Mouse (Mus musculus) adrenal gland, postnatal 10 days (tissue): Measurements from ENCODE around the gene 3110009E18Rik. TPM values are rescaled to one million over a fixed set of nuclear protein-coding genes. Genes with fewer than 3 reads are reported as not detected.

ENCODE experiments used
- DNase-seq: peaks from one replicate; pipeline ENCODE4 v3.0.0; 2021; ENCODE audit warnings: mixed read lengths
- total RNA-seq, 2 experiments: library from RNA; stranded (reverse); gene quantifications; 2 replicates each; pipeline ENCODE4 v1.2.3; 2021

3110009E18Rik gene
- total RNA-seq, 2 experiments from 2014 or later: 9.9 to 12.4 TPM

DNA sequence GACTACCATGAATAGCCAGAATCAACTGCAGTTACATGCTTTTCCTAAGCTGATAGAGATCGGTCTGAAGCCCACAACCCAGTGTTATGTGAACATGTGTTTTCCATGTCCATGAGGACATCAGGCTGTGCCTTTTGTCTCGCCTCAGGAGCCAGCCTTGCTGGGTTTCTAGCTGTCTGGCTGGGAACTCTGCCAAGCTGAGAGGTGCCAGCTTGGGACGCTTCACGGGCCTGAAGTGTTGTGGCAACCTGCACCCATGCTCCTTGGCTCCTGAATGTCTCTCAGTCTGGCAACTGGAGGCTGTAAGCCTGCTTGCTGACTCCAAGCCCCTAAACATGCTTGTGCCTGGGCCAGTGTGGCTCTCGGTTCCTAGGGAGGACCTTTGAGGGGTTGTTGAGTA is 21.6 kb downstream of the 3110009E18Rik start:
- DNase-seq: peak; percentile 72

- DNase-seq: no peak
These were observed 24.7 kb downstream of the 3110009E18Rik start for GRCm38 (mm10) chr1:120145527-120146216.

DNA sequence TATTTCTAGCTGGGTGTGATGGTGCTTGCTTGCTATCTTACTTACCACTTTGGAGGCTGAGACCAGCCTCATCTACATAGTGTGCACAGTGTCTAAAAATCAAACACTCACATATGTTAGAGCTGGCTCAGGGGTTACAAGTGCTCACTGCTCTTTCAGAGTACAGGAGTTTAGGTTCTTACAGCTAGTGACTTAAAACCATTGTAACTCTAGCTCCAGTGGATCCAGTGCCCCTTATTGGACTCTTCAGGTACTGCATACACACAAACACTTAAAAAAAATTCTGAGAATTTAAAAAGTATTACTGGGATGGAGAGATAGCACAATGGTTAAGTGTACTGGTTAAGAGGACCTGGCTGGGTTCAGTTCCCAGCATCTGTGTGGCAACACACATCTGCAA is 26.0 kb downstream of the 3110009E18Rik start:
- DNase-seq: peak; percentile 23

DNA sequence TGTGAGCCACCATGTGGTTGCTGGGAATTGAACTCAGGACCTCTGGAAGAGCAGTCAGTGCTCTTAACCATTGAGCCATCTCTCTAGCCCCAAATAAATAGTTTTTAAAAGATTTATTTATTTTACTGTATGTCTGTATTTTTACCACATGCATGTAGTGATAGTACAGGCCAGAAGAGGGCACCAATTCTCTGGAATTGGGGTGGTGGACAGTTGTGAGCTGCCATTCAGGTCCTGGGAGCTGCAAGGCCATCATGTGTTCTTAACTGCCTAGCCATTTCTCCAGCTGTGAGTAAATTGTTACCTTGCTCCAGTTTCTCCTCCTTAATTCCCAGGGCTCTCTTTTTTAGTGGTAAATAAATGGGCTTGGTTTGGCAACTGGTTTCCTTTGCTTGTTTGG is 33.2 kb downstream of the 3110009E18Rik start:
- DNase-seq: peak; percentile 65

DNA sequence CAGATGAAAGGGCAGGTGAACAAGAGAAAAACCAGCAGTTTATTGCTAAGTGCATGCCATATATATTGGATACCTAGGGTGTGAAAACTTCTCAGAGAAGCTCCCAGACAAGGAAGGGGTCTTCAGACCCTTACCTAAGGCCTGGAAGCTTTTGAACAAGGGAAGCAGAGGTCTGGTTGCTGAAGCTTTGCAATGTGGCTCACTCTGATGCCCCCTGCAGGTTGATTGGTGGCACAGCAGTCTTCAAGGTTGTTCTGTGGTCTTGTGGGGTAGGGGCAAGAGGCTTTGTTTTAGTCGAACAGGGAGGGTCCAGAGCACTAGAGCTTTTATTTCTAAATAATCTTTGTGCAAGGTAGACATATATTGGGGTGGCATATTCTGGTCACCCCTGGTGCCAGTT is 34.3 kb downstream of the 3110009E18Rik start:
- DNase-seq: peak; percentile 38

GRCm38 (mm10) chr1:120158474-120159127 is 37.6 kb downstream of the 3110009E18Rik start:
- DNase-seq: no peak

GRCm38 (mm10) chr1:120161502-120161901 is 40.5 kb downstream of the 3110009E18Rik start:
- no peak for DNase-seq

- DNase-seq: no peak
These were observed 41.6 kb downstream of the 3110009E18Rik start for GRCm38 (mm10) chr1:120162616-120163015.

DNA sequence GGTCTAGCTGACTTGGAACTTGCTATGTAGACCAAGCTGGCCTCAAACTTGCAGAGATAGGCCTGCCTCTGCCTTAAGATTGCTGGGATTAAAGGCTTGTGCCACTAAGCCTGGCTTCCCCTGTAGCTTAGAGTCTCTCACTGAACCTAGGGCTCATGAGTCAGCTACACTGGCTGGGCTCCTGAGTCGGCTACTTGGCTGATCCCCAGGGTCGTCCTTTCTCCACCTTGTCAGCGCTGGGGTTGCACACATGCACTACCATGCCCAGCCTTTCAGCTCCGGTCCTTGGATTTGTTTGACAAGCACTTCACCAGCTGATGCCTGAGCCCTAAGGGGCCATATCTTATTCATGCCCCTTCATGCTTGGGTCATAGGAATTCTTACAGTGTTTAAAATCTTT is 47.0 kb downstream of the 3110009E18Rik start:
- DNase-seq: peak; percentile 15

DNA sequence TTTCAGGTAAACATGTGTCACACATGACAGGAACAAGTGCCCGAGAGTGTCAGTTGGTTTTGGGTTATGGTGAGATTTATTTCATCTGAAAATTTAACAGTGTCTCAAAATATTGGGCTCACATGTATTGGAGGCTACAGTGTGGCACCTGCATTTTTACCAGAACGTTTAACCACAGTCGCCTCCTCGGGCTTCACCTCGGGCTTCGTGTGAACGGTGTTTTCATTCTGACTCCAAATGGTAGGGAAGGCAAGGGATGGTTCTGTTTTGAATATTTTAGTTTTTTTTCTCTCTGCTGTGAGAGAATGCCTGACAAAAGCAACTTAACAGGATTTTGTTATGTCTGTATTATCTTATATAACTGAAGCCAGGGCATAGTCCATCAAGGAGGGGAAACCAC is 47.7 kb downstream of the 3110009E18Rik start:
- DNase-seq: no peak

GRCm38 (mm10) chr1:120170307-120170706 is 49.3 kb downstream of the 3110009E18Rik start:
- no peak for DNase-seq

DNA sequence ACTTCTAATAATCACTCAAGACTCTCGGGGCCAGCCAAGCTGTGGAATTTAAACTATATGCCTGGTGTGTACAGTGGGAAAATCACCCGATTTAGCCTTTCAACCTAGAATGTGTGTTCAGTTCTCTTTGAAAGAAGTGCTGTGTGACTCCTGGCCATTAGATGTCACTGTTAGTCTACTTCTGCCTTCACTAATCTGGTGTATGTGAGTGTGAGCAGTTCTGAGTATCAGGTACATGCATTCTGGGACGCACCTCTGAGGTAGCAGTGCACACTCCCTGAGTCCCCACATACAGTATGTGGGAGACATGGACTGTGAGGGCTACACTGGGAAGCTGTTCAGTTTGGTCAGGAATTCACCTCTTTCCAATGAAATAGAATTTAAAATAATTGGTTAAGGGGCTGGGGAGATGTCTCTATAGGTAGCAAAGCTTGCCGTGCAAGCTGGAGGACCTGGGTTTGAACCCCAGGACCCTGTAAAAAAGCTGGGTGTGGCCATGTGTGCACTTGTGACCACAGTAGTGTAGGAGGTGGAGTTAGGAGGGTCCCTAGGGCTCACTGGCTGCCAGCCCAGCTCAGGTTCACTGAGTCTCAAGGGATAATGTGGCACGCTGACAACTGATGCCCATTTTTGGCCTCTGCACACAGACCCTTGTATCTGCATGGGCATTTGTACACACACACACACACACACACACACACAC is 51.0 kb downstream of the 3110009E18Rik start:
- peak; percentile 29 for DNase-seq

GRCm38 (mm10) chr1:120174991-120175390 is 54.0 kb downstream of the 3110009E18Rik start:
- no peak for DNase-seq

- DNase-seq: no peak
These were observed 55.3 kb downstream of the 3110009E18Rik start for GRCm38 (mm10) chr1:120176313-120176712.

GRCm38 (mm10) chr1:120177141-120177540 is 56.2 kb downstream of the 3110009E18Rik start:
- no peak for DNase-seq

DNA sequence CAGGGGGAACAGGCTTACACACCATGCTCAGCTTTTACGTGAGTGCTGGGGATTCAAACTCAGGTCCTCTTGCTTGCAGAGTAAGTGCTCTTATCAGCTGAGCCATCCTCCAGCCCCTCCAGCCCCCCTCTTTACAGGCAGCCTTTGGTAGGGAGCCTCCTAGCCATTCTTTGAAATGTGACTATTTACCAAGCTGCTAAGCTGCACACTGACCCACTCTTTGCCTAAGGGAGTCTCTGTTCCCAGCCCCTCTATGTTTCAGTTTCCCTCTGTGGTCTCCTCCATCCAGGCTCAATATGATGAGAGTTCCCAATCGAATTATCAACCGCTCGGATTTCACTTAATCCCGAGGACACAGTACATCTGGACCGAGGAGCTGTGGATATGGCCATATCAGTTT is 65.2 kb downstream of the 3110009E18Rik start:
- no peak for DNase-seq

DNA sequence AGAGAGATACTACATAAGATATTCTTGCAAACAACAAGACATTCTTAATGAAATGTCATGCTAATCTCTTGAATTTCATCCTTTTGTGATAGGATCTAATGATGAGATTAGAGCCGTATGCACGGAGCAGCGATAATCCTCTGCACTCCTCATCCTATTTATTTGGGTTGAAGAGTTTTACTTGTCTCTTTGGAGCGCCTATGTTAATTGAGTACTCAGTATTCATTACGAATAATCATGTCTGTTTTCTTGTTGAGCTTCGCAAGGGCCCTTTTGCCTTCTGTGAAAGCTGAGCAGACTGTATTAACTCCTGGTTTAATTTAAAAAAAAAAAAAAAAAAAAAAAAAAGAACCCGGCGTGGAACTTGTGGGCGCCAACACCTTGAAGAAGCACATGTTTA is 65.7 kb downstream of the 3110009E18Rik start:
- DNase-seq: no peak

DNA sequence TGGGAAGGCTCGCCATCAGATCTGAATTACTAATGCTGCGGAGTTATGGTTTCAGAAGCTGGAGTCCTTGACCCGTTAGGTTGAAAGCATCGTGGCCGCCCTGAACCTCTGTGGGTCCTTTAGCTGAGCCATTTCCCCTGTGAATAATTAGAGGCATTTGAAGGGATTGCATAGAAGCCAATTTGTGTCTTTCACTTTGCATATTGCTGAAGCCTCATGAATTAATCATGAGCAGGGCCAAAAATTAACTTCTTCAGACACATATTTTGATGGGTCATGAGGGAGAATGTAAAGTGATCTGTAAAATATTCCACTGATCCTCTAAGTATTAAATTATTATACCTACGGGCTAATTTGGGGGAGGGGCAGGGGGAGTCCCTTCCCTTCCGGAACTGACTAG is 66.1 kb downstream of the 3110009E18Rik start:
- DNase-seq: no peak

GRCm38 (mm10) chr1:120189206-120189605 is 68.2 kb downstream of the 3110009E18Rik start:
- DNase-seq: no peak

- DNase-seq: no peak
These were observed 69.3 kb downstream of the 3110009E18Rik start for GRCm38 (mm10) chr1:120190300-120190699.

- DNase-seq: no peak
These were observed 70.0 kb downstream of the 3110009E18Rik start for GRCm38 (mm10) chr1:120190946-120191345.

- DNase-seq: no peak
These were observed 71.3 kb downstream of the 3110009E18Rik start for GRCm38 (mm10) chr1:120192321-120192720.

DNA sequence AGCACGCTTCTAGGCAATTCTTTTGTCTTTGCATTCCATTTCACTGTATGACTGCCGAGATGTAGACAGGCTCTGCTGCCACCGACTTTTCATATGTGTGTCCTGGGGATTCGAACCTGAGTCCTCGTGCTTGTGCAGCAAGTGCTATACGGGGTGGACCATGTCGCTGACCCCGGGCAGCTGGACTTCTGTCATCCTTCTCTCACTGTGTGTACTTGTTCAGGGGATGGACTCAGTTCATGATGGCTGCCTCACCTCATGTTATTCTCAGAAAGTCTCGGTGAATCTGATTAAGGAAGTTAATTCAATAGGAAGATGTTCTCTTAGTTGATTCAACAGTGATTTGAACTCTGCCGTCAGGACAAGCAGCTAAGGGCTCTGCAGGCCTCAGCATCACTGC is 72.6 kb downstream of the 3110009E18Rik start:
- DNase-seq: no peak
